Mouse (Mus musculus) embryo, embryonic 11.5 days (tissue): ENCODE measurements around the gene 1700012P22Rik.

ENCODE experiments used
- DNase-seq: peaks from one replicate; pipeline ENCODE4 v3.0.0-alpha.2; 2012; ENCODE audit warnings: low read depth, low spot score

The 1700012P22Rik gene

DNA sequence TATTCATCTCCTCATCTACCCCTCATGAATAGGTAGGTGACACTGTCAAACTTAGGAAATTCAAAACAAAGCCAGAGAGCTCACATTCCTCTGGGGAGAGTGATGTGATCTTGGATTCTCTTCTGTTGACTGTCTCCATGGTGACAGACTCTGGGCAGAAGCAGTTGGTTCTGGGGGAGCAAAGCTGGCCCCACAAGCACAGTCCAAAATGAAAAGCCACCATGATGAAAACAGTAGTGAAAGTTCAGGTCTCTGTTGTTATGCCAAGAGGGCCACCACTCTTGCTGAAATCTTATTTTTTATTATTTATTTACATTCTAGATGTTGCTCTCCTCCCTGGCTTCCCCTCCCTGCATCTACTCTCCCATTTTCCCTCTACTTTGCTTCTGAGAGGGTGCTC lies at the start of gene 1700012P22Rik:
Gene 1700012P22Rik (minus strand): TSS at position 101 of the 400 bp plus-strand sequence.
- DNase-seq, result no peak

DNA sequence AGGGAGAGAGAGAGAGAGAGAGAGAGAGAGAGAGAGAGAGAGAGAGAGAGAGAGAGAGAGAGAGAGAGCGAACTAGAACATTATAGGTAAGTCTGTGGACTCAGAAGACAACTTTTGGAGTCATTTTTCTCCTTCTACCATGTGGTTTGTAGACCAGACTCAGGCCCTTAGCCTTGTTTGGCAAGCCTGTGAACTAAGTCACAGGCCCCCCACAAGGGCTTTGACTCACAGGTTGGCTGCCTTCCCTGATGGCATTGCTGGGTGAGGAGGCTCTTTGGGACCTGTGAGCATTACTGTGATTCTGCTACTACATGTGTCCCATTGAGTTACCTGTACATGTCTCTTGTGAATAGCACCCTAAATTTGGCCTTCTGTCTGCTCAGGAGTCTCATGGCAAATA lies 29.5 kb upstream of the 1700012P22Rik start:
- no peak for DNase-seq

DNA sequence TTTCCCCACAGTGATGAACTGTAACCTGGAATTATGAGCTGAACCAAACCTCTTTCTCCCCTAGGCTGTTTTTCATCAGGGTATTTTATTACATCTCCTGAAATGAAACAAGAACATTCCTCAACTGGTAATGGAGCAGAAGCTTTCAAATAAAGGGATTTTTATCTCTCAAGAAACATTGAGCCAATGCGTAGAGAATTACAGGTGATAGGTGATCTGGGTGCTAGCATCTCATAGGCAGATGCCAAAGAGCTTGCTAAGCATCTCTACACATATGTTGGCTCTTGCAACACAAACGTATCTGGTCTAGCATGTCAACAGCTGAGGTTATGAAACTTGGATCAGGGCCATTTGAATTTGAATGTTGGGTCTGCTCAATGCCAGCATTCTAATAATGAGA lies 26.6 kb upstream of the 1700012P22Rik start:
- DNase-seq, result no peak

DNA sequence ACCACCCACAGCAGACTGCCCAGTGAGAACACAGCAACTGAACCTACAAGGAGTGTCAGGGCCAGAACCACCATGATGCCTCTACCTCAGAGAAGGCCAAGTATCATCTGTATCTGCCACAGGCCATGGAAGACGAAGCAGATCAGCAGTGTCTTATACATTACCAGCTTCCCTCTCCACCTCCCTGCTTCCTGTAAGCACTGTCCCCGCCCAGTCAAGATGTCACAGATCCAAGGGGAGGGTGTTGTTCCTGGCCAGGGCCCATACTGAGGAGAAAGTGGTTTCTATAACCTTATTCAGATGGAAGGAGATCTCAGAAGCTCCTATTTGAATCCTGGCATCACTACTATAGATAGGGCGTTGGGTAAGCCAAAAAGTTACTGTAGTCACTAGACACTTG lies 25.1 kb upstream of the 1700012P22Rik start, which contains the start of gene Aadacl3:
Gene Aadacl3 (minus strand): TSS at position 101 of the 400 bp plus-strand sequence.
- no peak for DNase-seq

DNA sequence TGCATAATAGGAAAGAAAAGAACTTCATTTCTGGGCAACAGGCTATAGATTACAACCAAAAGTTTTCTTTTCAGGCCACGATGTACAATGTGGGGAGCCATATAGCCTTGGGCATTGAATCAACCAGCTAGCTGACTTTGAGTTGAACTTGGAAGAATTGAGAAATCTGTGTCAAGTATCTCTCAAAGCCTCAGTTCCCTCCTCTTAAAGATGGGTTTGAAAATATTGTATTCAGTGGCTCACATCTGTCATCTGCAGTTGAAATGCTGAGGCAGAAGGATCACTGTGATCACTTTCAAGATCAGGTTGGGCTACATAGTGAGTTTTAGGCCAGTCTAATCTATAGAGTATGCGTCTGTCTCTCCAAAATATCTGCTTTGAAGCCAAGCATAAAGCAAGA lies 14.6 kb upstream of the 1700012P22Rik start, which contains the start of gene Gm9944:
Gene Gm9944 (minus strand): TSS at position 101 of the 400 bp plus-strand sequence.
- DNase-seq, result no peak

DNA sequence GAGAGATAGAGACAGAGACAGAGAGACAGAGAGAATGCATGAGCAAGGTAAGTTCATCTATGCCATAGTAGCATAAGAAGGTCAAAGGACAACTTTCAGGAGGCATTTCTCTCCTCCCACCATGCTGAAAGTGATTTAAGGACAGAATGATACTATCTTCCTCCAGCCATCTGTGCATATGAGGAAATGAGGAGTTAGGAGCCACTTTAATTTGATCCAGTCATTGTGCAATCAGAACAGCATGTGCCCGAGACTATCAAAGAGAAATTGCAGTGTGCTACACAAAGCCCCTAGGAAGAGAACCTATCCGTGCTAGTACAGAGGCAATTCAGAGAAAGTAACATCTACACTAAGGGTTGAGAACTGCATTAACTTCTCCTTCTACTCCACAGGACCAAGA lies 10.0 kb upstream of the 1700012P22Rik start:
- DNase-seq, result no peak

DNA sequence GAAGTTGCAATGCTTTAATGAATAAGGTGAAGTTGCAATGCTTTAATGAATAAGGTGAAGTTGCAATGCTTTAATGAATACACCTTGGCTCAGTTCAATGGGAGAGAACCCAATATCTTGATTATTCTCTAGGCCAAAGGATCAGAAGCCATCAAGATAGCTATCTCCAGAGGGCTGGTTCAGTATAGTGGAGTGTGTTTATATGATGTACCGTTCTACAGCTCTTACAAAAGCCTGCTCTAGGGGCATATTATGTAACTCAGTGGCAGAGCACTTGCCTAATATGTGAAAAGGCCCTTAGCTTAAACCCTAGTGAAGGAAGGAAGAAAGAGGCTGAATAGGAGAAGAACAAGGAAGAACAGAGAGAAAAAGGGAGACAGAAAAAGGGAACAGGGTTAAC lies 3.0 kb upstream of the 1700012P22Rik start:
- DNase-seq, result no peak

DNA sequence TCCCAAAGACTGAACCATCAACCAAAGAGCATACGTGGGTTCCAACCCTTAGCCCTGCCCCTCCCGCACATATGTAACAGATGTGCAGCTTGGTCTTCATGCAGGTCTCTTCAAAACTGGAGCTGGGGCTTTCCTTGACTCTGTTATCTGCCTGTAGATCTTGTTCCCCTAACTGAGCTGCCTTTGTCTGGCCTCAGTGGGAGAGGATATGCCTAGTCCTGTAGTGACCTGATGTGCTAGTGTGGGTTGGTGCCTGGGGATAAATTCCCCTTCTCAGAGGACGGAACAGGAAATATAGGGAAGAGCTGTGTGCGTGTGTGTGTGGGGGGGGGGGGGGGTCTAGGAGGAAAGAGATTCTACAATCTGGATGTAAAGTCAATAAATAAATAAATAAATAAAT lies 2.5 kb upstream of the 1700012P22Rik start:
- DNase-seq, result no peak

DNA sequence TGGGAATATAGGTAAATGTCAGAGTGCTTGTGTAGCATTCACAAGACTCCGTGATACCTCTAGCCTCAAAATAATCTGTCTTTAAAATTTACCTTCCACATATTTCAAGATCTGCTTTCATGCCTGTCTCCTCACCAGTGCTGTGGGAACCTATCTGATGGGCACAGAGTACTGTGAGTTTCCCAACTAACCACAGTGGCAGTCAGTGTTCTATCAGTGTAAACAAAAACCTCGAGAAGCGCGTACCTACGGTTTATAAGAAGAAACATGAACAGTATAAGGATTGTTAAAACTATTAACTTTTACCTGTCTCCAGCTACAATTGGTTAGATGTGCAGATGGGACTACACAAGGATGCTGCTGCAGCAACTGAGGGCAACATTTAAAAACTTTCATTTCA lies 5.4 kb downstream of the 1700012P22Rik start:
- DNase-seq, result no peak

DNA sequence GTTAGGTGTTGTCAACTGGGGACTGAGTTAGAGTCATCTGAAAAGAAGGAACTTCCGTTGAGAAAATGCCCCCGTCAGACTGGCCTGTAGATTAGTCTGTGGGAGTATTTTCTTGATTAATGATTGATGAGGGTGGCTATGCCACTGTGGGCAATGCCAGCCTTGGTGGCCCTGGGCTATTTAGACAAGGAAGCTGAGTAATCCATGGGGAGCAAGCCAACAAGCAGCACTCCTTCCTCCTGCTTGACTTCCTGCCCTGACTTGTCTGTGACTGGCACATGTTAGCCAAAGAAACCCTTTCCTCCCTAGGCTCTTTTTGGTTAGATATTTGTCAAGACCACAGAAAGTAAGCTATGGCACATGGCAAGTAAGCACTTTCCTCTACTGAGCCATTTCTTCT lies 7.8 kb downstream of the 1700012P22Rik start:
- DNase-seq, result no peak

DNA sequence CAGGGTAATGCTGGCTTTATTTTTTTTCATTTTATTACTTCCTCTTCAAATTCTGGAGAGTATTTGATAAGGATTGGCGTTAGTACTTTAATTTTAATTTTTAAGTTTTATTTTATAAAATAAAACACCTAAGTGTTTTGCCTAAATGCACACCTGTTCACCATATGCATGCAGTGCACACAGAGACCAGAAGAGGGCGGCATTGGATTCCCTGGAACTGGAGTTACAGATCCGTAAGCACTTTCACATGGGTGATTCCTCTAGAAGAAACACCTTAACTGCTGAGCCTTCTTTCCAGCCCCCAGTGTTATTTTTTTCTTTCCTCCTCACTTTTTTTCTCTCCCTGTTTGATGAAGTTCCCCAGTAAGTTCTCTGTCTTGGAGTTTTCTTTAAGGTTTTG lies 9.7 kb downstream of the 1700012P22Rik start:
- DNase-seq, result peak; percentile 27

DNA sequence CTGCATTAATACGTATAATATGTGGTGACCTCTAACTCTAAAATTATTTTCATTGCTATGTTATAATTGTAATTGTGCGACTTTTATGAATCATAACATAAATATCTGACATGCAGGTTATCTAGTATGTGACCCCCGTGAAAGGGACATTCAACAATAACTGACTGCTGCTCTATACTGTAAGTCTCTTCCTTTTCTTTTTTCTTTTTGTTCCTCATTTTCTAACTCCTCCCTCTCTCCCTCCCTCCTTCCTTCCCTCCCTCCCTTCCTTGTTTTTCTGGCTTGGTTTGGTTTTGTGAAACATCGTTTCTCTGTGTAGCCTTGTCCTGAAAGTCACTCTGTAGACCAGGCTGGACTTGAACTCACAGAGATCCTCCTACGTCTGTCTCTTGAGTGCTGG lies 14.0 kb downstream of the 1700012P22Rik start:
- DNase-seq, result no peak

DNA sequence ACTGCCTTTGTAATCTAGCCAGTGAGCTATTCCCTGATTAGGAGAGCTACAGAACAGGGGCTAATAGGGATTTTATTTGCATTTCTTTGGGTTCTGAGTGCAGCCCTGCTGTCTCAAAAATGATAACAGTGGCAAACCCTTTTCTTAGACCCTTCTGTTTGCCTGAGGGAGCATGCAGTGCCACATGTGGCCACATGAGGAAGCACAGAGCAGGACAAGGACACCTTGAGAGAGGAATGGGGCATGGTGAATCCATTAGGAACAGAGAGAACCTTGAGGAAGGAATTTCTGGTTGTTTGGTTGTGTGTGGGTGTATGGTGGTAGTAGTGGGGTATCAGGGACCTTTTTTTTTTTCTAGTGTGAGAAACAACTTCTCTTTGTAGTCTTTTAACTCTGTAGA lies 17.9 kb downstream of the 1700012P22Rik start:
- DNase-seq, result no peak

DNA sequence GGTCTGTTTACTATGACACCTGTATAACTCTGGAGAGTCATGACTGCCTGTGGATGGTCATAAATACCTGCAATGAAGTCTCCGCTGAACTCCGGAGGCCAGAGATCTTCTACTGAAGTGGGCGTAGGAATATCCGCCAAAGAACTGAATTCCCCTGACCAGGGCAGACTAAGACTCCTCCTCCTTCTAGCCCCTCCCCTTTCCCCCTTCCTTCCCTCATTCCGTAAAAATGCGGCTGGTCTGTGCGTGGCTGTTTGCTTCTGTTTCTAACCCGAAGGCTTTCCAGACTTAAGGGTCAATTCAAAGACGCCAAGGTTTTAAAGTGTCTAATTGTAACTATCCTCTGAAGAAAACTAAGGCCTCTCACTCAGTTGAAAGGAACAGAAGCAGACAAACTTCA lies 30.3 kb downstream of the 1700012P22Rik start, which contains the start of gene Pramef12:
Gene Pramef12 (minus strand): TSS at position 175 of the 400 bp plus-strand sequence.
- DNase-seq, result no peak

DNA sequence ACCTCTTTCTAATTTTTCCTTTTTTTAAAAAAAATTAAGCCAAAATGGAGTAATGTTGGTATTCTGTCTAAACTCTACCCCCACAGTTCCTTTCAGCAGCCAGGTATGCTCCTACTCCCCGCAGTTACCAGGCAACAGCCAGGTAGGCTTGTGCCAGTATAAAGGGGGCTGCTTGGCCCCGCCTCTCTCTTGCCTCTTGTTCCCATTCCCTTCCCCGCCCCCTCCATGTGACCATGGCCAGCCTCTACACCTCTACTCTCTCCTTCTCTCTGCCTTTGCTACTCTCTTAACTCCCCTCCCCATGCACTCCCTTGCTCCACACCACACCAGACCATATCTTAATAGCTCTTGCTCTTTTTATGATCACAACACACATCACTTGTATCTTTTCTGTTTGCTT lies 32.3 kb downstream of the 1700012P22Rik start:
- no peak for DNase-seq

DNA sequence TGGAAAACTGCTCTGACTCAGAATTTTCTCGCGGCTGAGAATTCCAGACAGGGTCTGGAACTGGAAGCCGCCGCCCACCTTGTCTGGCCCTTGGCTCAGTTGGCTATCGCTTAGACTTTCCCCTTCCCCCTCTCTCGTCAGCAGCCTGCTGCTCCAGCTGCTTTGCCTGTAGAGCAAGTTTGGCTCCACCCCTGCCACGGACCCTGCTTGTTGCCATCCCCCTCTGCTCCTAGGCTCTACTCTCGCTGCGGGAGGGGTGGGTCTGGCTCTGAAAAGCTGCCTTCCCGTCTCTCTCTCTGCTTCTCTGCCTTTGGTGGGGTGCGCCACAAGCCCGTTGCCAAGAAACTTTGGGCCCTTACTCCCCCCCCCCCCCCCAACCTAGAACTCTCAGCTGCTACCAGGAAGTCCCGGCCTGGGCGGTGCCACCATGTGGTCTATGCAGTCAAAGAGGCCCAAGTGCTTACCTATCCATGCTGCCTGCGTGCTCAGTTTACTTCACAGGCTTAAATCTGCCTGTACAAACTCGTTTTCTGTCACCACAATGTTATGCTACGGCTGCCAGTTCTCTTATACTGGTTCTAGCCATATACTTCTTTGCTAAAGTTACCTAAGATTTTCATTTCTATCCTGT lies 34.0 kb downstream of the 1700012P22Rik start:
- peak; percentile 23 for DNase-seq

DNA sequence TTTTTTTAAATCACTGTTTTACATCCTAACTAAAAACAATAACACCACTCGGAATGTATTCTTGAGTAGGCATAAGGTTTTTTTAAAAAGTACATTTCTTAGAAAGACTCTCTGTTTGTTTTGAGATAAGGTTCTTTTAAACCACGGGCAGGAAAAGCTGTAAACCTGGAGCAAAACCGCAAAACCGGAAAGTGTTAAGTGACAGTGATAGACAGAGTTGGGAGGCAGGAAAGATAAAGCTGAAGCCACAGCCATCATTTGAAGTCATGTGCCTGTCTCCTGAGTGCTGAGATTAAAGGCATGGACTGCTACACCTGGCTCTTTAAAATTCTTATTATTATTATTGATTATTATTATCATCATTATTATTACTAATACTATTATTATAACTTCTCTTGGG lies 35.9 kb downstream of the 1700012P22Rik start:
- DNase-seq, result no peak

DNA sequence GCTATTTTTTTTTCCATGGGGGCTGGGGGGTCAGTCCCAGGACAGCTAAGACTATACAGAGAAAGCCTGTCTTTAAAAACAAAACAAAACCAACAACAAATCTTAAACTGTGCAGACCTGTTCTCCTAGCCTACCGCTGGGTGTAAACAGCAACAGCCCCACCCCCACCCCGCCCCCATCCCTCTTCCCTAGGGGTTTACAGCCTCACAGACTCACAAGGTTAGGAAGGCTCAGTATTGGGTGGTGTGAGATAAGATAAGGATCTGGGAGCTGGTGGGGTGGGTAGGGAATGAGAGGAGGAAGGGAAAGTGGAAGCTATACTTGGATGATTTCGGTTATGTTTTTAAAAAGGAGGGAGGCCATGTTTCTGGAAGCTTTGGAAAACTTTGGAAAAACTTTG lies 42.3 kb downstream of the 1700012P22Rik start:
- DNase-seq, result no peak

DNA sequence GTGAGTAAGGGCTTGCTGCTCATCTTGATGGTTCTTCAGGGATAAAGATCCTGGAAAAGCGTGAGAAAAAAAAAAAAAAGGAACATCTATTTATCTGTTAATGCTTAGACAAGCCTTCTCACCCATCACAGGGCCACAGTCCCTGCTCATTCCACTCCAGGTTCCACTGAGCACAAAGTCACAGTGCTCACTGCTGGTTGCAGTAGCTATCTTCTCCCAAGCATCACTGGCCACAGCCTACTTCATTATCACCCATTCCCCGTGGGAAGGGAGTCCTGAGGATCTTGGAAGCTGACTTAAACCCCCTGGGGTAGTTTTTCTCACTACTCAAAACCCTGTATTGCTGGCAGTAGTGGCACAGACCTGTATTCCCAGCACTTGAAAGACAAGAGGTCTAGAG lies 60.7 kb downstream of the 1700012P22Rik start, which contains the start of gene Pramef20:
Gene Pramef20 (minus strand): TSS at position 23 of the 400 bp plus-strand sequence.
- no peak for DNase-seq
